Mouse (Mus musculus) liver, embryonic 14.5 days (tissue): Measurements from ENCODE around the gene Plcb4.

ENCODE experiments used
- CTCF ChIP-seq: IDR thresholded peaks from 2 replicates; pipeline ENCODE4 v1.5.1; 2016; ENCODE audit warnings: antibody characterized with exemption, low read depth, control low read depth
- EP300 ChIP-seq: IDR thresholded peaks from 2 replicates; pipeline ENCODE4 v1.6.1; 2016; ENCODE audit warnings: antibody characterized with exemption, low read depth

DNA sequence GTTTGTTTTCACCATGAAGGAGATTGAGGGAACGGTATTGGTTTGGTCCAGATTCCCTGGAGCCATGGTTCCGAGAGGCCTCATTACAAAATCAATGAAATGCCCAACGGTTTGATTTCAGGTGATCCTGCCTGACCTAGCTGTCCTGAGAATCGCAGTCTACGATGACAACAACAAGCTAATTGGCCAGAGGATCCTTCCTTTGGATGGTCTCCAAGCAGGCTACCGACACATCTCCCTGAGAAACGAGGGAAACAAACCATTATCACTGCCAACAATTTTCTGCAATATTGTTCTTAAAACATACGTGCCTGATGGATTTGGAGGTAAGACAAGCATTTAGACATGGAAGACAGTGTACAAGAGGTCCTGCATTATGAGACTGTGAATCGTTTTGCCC lies 317.2 kb downstream of the Plcb4 start:
- TF ChIP-seq CTCF: no peak
- TF ChIP-seq EP300: no peak
